Mouse (Mus musculus) midbrain, embryonic 13.5 days (tissue): ENCODE measurements at regions not wholly inside any gene's neighbourhood (a gene's known extent, or its start where the extent isn't known, plus 50 kb on each side); places are given as distances from the start of the nearest gene placed in this dataset.

Experiments
- ATAC-seq: fragments of 200-750 bp; cut with Nextera tagmentation; 2 replicates; pipeline ENCODE4 v1.8.0; 2017; ENCODE audit warnings: mild to moderate bottlenecking, moderate TSS enrichment, moderate library complexity
- H3K27ac ChIP-seq: fragments of 300-500 bp; sonication (generic); 2 replicates; pipeline ENCODE4 v1.5.1; 2015; ENCODE audit warnings: inconsistent platforms, mild to moderate bottlenecking, moderate library complexity
- H3K27me3 ChIP-seq: fragments of 300-500 bp; sonication (generic); 2 replicates; pipeline ENCODE4 v1.6.1; 2015; ENCODE audit warnings: mild to moderate bottlenecking, inconsistent platforms
- H3K36me3 ChIP-seq: fragments of 300-500 bp; sonication (generic); 2 replicates; pipeline ENCODE4 v1.6.1; 2015; ENCODE audit warnings: mild to moderate bottlenecking, inconsistent platforms
- H3K4me1 ChIP-seq: fragments of 300-500 bp; sonication (generic); replicated peaks from 2 replicates; pipeline ENCODE4 v1.6.1; 2015; ENCODE audit warnings: inconsistent platforms
- H3K4me2 ChIP-seq: fragments of 300-500 bp; sonication (generic); replicated peaks from 2 replicates; pipeline ENCODE4 v1.6.1; 2015; ENCODE audit warnings: moderate library complexity, mild to moderate bottlenecking, inconsistent platforms
- H3K4me3 ChIP-seq: fragments of 300-500 bp; sonication (generic); replicated peaks from 2 replicates; pipeline ENCODE4 v1.5.1; 2015; ENCODE audit warnings: mild to moderate bottlenecking, inconsistent platforms
- H3K9ac ChIP-seq: fragments of 300-500 bp; sonication (generic); replicated peaks from 2 replicates; pipeline ENCODE4 v1.6.1; 2015; ENCODE audit warnings: mild to moderate bottlenecking, inconsistent platforms
- H3K9me3 ChIP-seq: fragments of 300-500 bp; sonication (generic); 2 replicates; pipeline ENCODE4 v1.6.1; 2016; ENCODE audit warnings: mild to moderate bottlenecking, inconsistent platforms
- WGBS: fragments of 180-500 bp; shearing (Covaris S2); methylation state at CpG from one replicate; pipeline ENCODE4 v1.1.7; 2015; 5-methylcytosine and 5-hydroxymethylcytosine counted together

DNA sequence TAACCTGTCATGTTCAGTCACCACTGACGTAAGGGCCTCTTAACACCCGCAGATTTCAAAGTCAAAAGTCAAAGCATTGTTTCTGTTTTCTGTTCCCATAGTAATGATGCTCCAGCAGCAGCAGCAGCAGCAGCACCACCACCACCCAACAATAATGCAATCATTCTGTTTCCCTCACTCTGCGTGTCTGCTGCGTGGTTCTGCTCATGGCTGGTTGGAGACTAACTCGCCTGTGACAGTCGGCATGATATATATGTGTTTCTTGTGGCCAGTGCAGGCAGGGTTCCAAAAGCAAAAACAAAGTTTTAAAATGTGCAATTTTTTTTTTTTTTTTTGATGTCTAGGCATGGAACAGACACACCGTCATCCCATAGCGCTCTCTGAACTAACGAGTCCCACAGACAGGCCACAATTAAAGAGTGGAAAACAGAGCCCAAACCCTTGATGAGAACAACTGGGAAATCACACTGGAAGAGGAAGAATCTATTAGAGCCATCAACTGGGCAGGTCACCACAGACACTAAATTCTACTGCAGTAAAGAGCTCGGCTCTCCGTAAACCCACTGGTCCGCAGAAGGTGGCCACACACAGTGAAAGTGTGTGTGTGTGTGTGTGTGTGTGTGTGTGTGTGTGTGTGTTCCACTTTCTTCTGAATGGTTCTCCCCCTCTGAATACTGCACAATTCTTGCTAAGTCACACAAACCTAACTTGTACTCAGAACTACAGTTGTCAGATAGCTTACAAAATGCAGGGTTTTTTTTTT lies 169.0 kb upstream of the Fat1 start:
- H3K4me3 ChIP-seq = no peak overlapping the region
- 81% methylated on average over 12 of the region's 12 CpGs for WGBS
- H3K9ac ChIP-seq = no peak overlapping the region
- no peaks in the 10 kb centered on the region for H3K9me3 ChIP-seq
- no peak overlapping the region for H3K4me2 ChIP-seq
- no peak overlapping the region for H3K27ac ChIP-seq
- ATAC-seq = no peak
- no peaks in the 10 kb centered on the region for H3K4me1 ChIP-seq
- H3K27me3 ChIP-seq = no peaks in the 10 kb centered on the region
- H3K36me3 ChIP-seq = no peaks in the 10 kb centered on the region

DNA sequence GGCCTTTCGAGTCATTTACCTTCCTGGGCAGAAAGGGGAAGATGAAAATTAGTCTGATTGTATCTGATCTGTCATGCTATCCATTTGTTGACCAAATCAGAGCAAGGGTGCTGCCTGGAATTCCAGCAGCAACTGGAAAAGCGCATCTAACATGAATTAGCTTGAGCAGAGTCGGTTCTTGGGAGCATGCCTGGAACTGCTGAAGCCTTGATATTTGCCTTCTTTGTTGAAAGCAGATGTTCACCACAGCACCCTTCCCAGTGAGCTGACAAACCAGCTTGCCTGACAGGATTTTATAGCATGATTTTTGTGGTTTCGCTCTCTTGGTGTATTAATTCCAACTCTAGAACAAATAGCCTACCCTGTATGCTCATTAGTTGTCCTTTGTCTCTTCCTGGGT lies 168.0 kb upstream of the Fat1 start:
- no peak overlapping the region for H3K4me2 ChIP-seq
- no peak for ATAC-seq
- no peak overlapping the region for H3K27ac ChIP-seq
- WGBS = 88% methylated on average over 4 of the region's 4 CpGs
- no peaks in the 10 kb centered on the region for H3K27me3 ChIP-seq
- H3K9me3 ChIP-seq = no peaks in the 10 kb centered on the region
- no peaks in the 10 kb centered on the region for H3K4me1 ChIP-seq
- no peak overlapping the region for H3K4me3 ChIP-seq
- no peak overlapping the region for H3K9ac ChIP-seq
- no peaks in the 10 kb centered on the region for H3K36me3 ChIP-seq

DNA sequence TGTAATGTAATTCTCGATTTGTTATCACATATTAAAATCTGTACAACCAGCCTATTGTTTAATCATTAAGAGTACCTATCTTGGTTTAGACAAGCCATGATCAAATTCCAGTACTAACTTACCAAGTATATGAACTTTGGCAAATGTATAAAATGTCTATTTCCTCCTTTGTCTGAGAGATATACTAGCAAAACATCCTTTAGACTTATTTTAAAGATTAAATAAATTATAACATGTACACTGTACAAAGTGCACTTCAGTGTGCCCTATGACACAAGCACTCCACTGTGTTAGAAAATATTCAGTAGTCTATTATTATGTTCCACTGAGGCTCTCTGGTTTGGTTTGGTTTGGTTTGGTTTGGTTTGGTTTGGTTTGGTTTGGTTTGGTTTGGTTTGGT lies 156.0 kb upstream of the Fat1 start:
- Histone ChIP-seq H3K27ac (no peak overlapping the region), H3K9me3 (no peaks in the 10 kb centered on the region), H3K4me1 (no peaks in the 10 kb centered on the region), H3K9ac (no peak overlapping the region), H3K4me3 (no peak overlapping the region), H3K4me2 (no peak overlapping the region), H3K27me3 (no peaks in the 10 kb centered on the region), H3K36me3 (no peaks in the 10 kb centered on the region)
- no peak for ATAC-seq
- 84% methylated on average over 1 of the region's 1 CpGs for WGBS

- no peak overlapping the region for H3K9ac ChIP-seq
- 95% methylated on average over 9 of the region's 9 CpGs for WGBS
- no peak for ATAC-seq
- peaks cover 5% of the 10 kb centered on the region for H3K4me1 ChIP-seq
- H3K36me3 ChIP-seq = no peaks in the 10 kb centered on the region
- H3K27me3 ChIP-seq = no peaks in the 10 kb centered on the region
- no peak overlapping the region for H3K4me2 ChIP-seq
- H3K4me3 ChIP-seq = no peak overlapping the region
- no peak overlapping the region for H3K27ac ChIP-seq
- no peaks in the 10 kb centered on the region for H3K9me3 ChIP-seq
These were observed 152.8 kb upstream of the Fat1 start for GRCm38 (mm10) chr8:44782421-44782820.

DNA sequence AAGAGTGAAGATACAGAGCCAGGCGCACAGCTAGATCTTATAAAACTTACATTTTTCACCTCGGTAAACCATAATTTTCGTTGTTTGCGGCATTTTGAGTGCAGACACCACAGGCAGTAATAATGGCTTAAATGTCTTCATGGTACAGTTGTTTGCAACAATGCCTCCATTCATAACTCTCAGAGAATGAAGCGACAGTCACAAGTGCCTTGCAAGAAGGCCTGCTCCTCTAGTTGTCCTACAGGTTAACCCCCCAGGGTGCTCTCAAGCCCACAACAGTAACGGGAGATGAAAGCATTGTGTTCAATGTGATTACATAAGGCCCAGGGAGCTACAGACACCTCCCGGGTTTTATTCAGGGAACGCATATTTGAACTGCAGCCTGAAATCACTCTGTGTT lies 150.1 kb upstream of the Fat1 start:
- Histone ChIP-seq H3K36me3 (no peaks in the 10 kb centered on the region), H3K9ac (no peak overlapping the region), H3K4me3 (no peak overlapping the region), H3K4me2 (no peak overlapping the region), H3K9me3 (no peaks in the 10 kb centered on the region), H3K27me3 (no peaks in the 10 kb centered on the region), H3K27ac (no peak overlapping the region), H3K4me1 (peaks cover 5% of the 10 kb centered on the region)
- 43% methylated on average over 8 of the region's 8 CpGs for WGBS
- ATAC-seq = no peak

- no peak overlapping the region for H3K9ac ChIP-seq
- no peak overlapping the region for H3K4me2 ChIP-seq
- H3K4me1 ChIP-seq = peaks cover 5% of the 10 kb centered on the region
- WGBS = 84% methylated on average over 5 of the region's 5 CpGs
- H3K27me3 ChIP-seq = no peaks in the 10 kb centered on the region
- no peak for ATAC-seq
- no peaks in the 10 kb centered on the region for H3K36me3 ChIP-seq
- H3K27ac ChIP-seq = no peak overlapping the region
- no peak overlapping the region for H3K4me3 ChIP-seq
- H3K9me3 ChIP-seq = no peaks in the 10 kb centered on the region
These were observed 148.5 kb upstream of the Fat1 start for GRCm38 (mm10) chr8:44786740-44787139.

DNA sequence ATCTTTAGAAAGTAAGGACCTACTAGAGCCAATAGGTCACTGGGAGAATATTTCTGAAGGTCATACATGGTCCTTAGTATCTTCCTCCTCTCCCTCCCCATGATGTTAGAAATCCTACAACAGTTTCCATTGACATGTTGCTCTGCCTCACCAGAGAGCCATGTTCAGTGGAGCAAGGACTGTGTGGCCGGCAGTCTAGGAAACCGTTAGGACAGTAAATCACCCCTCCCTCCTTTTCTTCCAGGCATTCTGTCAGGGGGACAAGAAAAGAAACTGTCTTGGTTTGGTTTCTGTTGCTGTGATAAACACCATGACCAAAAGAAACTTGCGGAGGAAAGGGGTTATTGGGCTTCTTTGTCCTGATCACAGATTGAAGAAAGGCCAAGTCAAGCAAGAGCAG lies 147.0 kb upstream of the Fat1 start:
- Histone ChIP-seq H3K4me3 (no peak overlapping the region), H3K27me3 (no peaks in the 10 kb centered on the region), H3K9me3 (no peaks in the 10 kb centered on the region), H3K4me1 (peaks cover 5% of the 10 kb centered on the region), H3K4me2 (no peak overlapping the region), H3K9ac (no peak overlapping the region), H3K36me3 (no peaks in the 10 kb centered on the region), H3K27ac (no peak overlapping the region)
- ATAC-seq = no peak
- 72% methylated on average over 3 of the region's 3 CpGs for WGBS

GRCm38 (mm10) chr8:44799513-44799912 lies 135.7 kb upstream of the Fat1 start:
- ATAC-seq = no peak
- 84% methylated on average over 3 of the region's 3 CpGs for WGBS
- no peaks in the 10 kb centered on the region for H3K27me3 ChIP-seq
- no peaks in the 10 kb centered on the region for H3K4me1 ChIP-seq
- no peak overlapping the region for H3K27ac ChIP-seq
- no peak overlapping the region for H3K4me3 ChIP-seq
- no peak overlapping the region for H3K9ac ChIP-seq
- H3K4me2 ChIP-seq = no peak overlapping the region
- no peaks in the 10 kb centered on the region for H3K9me3 ChIP-seq
- H3K36me3 ChIP-seq = no peaks in the 10 kb centered on the region

DNA sequence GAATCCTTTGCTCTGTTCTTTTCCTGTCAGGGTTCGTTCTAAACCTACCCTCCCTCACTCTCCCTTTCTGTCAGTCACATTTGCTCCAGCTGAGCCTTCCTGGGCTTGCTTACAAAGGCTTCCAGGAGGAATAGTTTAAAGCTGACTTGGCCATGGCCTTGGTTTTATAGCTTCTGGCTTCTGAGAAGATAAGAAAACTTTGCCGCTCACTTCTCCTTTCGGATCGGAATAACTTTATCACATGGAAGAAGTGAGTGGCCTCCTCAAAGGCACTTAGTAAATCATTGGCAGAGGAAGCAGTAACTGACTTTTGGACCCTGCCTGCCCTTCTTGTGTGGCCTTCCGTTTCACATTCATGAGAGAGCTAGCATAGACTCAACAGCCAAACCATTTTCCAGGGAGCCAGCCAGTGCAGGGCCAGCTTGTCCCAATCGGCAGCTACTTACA lies 134.4 kb upstream of the Fat1 start:
- Histone ChIP-seq H3K36me3 (no peaks in the 10 kb centered on the region), H3K4me1 (no peaks in the 10 kb centered on the region), H3K4me2 (no peak overlapping the region), H3K9ac (no peak overlapping the region), H3K27ac (no peak overlapping the region), H3K27me3 (no peaks in the 10 kb centered on the region), H3K4me3 (no peak overlapping the region), H3K9me3 (no peaks in the 10 kb centered on the region)
- 73% methylated on average over 6 of the region's 6 CpGs for WGBS
- ATAC-seq = no peak

DNA sequence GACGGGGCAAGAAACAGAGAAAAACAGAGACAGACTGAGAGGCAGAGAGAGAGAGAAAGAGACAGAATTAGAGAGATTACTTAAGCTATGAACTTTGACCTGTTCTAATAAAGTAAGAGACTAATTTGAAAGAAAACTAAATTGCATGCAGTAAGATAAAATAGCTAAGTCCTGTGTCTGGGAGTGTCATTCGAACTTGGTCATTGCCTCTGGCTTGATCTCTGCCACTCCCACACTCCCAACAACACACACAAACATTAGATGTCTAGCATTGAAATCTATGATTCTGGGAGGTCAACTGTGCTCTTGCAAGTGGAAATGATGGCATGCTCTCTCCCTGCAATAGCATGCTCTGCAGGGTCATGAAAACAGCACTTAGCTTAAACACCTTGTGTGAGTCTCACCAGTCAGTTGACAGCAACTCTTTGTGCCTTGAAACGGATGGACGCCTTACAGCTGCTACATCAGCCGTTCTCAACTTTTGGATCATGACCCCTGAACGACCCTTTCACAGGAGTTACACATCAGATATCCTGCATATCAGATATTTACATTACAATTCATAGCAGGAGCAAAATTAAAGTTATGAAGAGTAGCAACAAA lies 133.5 kb upstream of the Fat1 start:
- H3K9ac ChIP-seq = no peak overlapping the region
- no peak overlapping the region for H3K27ac ChIP-seq
- WGBS = 40% methylated on average over 6 of the region's 6 CpGs
- no peak overlapping the region for H3K4me3 ChIP-seq
- ATAC-seq = no peak
- no peaks in the 10 kb centered on the region for H3K27me3 ChIP-seq
- no peak overlapping the region for H3K4me2 ChIP-seq
- no peaks in the 10 kb centered on the region for H3K9me3 ChIP-seq
- no peaks in the 10 kb centered on the region for H3K36me3 ChIP-seq
- H3K4me1 ChIP-seq = no peaks in the 10 kb centered on the region

GRCm38 (mm10) chr8:44802331-44802730 lies 132.9 kb upstream of the Fat1 start:
- Histone ChIP-seq H3K9ac (no peak overlapping the region), H3K4me3 (no peak overlapping the region), H3K27me3 (no peaks in the 10 kb centered on the region), H3K4me2 (no peak overlapping the region), H3K27ac (no peak overlapping the region), H3K4me1 (no peaks in the 10 kb centered on the region), H3K9me3 (no peaks in the 10 kb centered on the region), H3K36me3 (no peaks in the 10 kb centered on the region)
- 22% methylated on average over 5 of the region's 5 CpGs for WGBS
- no peak for ATAC-seq

- ATAC-seq = no peak
- H3K9me3 ChIP-seq = no peaks in the 10 kb centered on the region
- no peak overlapping the region for H3K9ac ChIP-seq
- H3K4me2 ChIP-seq = no peak overlapping the region
- H3K27ac ChIP-seq = no peak overlapping the region
- no peak overlapping the region for H3K4me3 ChIP-seq
- 18% methylated on average over 14 of the region's 14 CpGs for WGBS
- no peaks in the 10 kb centered on the region for H3K36me3 ChIP-seq
- no peaks in the 10 kb centered on the region for H3K4me1 ChIP-seq
- H3K27me3 ChIP-seq = no peaks in the 10 kb centered on the region
These were observed 130.7 kb upstream of the Fat1 start for GRCm38 (mm10) chr8:44804414-44805178.
